Mouse (Mus musculus) c-Kit-positive CD71-negative TER-119-negative erythroid progenitor cells, embryonic 14.5 days (primary cell): ENCODE measurements around the gene Ajap1.

ENCODE experiments used
- DNase-seq: peaks from one replicate; pipeline ENCODE4 v3.0.0-alpha.2; 2013; ENCODE audit warnings: low read depth

The Ajap1 gene

DNA sequence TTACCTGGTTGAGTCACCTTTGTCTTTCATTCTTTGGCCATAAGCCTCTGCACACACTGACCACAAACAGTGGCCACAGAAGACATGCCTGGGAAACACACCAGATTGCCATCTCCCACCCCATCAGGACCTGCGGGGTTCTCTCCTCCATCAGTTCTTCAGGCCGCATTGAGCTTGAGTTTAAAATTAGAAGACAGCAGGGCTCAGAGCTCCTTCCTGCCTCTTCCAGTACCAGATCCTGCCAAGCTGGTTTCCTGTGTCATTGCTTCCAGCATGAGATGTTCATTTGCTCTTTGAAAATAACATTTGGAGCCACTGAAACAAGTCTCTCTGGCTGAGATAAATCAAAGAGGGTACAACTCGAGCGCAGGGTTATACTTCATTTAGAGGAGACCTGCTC, 126.4 kb downstream of the Ajap1 start:
- no peak for DNase-seq

DNA sequence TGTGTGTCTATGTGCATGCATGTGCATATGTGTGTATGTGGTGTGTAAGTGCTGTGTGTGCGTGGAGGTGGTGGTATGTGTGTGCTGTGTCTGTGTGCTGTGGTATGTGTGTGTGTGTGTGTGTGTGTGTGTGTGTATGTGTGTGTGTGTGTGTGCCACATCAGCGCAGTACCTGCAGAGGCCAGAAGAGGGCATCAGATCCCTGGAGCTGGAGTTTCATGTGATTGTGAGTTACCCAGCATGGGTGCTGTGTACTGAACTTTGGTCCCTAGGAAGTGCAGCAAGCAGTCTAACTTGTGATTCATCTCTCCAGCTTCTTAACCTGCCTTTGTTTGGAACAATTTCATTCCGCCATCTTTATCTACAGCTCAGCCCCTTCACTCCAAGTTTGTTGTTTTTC, 137.6 kb downstream of the Ajap1 start:
- no peak for DNase-seq

DNA sequence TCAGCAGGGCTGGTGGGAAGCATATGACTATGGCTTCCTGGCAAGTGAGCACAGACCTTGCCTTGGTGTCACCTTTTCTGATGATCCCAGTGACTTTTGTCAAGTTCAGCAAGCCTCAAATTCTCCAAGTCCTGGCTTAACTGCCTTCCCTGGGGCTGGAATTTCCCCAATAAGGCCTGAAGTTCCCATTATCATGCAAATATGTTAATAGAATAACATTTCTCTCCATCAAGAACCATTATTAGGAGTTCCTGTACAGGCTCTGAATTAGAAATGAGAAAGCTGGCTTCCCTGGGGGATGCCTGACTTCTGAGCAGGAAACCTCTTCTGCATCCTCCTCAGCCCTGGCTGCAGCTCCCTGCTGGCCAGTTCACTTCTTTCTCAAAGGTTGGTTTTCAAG, 141.7 kb downstream of the Ajap1 start:
- no peak for DNase-seq

DNA sequence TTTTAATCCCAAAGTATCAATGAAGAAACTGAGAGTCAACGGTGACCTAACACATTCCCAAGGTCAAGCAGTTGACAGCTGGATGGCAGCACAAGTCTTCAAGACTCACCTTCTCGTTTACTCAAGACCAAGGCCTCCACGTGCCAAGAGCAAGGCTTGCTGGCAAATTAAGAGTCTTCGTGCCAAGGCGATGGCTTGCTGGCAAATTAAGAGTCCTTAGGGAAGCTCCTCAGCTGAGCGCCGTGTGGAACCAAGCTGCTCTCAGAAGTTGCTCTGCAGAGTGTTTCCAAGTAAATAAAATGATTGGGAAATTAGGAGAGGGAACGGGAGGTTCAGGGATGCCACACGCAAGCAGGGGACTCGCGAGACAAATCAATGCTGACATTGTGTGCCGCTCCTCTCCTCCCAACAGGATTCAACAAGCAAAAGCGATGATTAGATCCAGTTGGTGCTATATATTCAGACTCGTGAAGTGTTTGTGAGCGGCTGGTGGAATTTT, 147.3 kb downstream of the Ajap1 start:
- DNase-seq: no peak

DNA sequence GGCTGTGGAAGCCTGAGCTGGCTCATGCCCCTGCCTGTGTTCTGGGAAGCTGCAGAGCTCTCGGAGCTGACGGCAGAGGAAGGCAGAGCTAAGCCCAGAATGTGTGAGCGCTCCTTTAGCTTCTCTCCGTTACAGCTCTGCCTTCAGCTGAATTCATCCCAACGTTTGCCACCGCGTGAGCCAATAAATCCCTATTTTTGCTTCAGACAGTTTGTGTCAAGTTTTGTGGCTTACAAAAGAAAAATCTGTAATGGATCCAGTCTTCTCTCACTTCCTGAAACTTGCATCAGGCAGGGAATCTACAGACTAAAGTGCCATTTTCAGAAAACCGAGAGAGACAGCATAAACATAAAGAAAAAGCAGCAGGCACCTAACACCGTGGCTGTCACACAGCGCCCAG, 154.8 kb downstream of the Ajap1 start:
- no peak for DNase-seq
